Mouse (Mus musculus) fat pad, adult 2 months (tissue): ENCODE data around the gene Tspear.
"Not testable (repeated sequence)": the region's sequence is repeated elsewhere in the genome, so short reads cannot be mapped to it uniquely, and the experiment has no call there.

Experiments used
- DNase-seq: peaks from one replicate; pipeline ENCODE4 v3.0.0-alpha.2; 2011; ENCODE audit warnings: low read depth, low spot score; ENCODE audit errors: extremely low read depth

The Tspear gene

DNA sequence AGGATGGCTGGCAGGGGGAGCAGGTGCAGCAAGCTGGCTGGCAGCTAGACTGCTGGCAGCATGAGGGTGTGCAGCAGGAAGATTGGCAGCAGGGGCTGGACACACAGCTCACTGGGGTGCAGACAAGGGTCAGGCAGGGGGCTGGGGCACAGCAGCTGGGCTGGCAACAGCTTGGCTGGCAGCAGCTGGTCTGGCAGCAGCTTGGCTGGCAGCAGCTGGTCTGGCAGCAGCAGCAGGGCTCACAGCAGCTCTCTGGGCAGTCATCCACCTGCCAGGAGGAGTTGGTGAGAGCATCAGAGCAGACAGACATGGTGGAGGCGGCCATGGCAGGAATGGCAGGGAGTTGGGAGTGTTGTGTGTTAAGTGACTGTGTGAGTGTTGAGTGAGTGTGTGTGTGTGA, 101.5 kb downstream of the Tspear start, which contains the start of gene Gm7137:
Gene Gm7137 (minus strand): TSS at position 325 of the 400 bp plus-strand sequence.
- DNase-seq = not testable (repeated sequence)

DNA sequence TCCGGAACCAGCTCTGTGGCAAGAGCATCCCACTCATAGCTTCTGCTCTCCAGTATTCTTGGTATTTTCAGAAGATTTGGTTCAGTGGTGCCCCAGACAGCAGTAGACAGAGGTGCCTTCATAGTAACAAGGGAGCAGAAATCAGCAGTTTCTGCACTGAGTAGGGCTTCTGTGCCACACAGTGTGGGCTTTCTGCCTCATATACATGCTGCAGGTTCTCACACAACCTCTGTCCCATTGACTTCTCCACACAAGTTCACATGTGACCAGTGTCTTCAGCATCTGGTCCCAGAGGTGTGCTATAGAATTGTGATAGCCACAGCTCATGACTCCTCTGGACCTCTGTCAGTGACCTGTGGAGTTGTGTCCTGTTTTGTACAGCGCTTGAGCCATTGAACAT, 102.3 kb downstream of the Tspear start:
- no peak for DNase-seq

DNA sequence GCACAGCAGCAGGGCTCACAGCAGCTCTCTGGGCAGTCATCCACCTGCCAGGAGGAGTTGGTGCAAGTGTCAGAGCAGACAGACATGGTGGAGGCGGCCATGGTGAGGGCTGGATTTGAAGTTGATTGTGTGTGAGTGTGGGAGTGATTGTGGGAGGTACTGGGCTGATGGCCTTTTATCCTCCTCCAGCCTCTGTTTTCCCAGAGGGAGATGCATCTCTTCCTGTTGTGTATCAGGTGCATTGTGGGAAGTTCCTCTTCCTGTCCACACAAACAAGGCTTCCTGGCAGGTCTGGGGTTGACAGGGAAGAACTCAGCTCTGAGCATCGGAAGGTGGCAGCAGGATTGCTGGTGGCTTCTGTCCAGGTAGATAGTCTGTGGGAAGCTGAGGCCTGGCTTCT, 108.6 kb downstream of the Tspear start, which contains the start of gene Gm9639:
Gene Gm9639 (minus strand): TSS at position 101 of the 400 bp plus-strand sequence.
- no peak for DNase-seq

DNA sequence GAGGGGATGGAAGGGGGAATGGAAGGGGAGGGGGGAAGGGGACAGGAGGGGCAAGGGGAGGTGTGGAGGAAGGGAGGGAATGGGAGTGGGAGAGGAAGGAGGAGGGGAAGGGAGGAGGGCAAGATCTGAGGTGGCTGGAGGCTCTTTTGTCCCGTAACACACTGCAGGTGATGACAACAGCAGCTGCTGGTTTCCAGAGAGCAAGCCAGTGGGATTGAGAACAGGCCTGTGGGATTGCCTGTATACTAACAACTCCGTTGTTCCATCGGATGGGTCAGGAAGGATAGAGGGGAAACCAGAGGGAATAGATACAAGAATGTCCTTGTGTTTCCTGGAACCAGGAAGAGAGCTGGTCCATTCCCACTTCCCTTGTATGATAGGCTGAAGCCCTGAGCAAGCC, 111.3 kb downstream of the Tspear start:
- no peak for DNase-seq

DNA sequence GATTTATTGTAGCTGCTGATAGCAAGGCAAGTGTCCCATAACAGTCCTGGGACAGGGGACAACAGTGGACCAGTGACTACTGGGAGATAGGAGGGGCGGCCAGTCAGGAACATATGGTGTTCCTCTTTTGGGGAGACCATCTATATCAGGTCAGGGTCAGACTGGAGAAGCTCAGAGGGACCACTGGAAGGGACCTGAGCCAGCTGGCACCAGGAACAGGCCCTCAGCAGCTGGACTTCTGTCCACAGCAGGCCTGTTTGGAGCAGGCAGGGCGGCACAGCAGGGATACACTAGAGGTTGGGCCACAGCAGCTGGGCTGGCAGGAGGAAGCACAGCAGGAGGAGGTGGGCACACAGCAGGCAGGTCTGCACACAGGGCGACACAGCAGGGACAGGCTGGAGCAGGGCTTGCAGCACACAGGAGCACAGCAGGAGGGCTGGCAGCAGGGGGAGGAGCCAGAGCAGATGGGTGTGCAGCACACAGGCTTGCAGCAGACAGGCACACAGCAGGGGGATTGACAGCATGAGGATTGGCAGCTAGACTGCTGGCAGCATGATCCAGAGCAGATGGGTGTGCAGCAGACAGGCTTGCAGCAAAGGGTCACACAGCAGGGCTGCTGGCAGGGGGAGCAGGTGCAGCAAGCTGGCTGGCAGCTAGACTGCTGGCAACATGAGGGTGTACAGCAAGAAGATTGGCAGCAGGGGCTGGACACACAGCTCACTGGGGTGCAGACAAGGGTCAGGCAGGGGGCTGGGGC, 112.0 kb downstream of the Tspear start:
- DNase-seq = not testable (repeated sequence)

DNA sequence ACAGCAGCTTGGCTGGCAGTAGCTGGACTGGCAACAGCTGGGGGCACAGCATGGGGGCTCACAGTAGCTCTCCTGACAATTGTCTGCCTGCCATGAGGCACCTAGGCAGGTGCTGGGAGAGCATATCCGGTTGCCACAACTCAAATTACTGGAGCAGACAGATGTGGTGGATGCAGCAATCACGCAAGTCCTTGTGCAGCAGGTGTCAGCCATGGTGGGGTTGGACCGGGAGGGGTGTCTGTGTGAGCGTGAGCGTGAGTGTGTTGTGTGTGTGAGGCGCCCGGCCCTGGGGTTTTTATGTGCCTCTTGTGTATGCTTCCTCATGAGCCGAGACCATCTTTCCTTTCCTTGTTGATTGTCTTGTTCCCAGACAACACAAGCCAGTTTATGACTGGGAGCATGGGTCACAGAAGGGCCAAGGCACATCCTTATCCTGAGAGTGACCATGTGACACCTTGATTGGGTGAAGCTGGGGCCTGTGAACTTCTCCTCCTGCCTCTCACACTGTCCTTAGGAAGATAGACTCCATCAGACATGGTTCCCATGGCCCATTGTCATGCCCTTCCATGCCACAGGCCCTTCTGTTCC, 112.6 kb downstream of the Tspear start, which contains the start of gene Gm19668:
Gene Gm19668 (minus strand): TSS at position 213 of the 588 bp plus-strand sequence.
- no peak for DNase-seq

DNA sequence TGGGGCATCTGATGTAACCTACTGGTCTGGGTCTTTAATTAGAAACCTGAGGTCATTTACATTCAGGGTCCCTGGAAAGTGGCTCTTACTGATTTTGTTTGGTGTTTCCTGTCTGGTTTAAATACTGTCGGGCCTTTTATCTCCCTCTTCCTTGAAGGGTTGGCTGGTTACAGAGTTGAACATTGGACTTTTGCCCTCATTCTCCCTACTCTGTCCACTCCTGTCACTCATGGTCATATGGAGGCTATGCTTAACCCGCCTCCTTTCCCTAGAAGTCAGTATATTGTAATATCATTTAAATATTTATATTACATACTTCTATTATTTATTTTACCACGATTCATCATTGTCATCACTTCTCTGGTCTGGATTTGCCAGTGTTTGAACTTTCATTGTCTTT, 117.7 kb downstream of the Tspear start:
- no peak for DNase-seq

DNA sequence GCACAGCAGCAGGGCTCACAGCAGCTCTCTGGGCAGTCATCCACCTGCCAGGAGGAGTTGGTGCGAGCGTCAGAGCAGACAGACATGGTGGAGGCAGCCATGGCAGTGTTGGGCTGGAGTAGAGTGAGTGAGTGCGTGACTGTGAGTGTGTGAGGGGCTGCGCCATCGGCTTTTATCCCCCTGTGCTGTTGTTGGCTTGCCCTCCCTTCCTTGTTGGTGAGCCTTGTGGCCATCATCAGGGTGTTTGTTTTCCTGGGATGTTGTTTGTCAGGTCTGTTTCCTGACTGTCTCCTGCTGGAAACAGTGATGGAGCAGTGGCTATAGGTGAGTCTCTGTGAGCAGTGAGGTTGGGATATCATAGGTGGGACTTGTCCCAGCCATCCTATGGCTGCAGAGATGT, 125.4 kb downstream of the Tspear start, which contains the start of gene Gm9507:
Gene Gm9507 (minus strand): TSS at position 101 of the 400 bp plus-strand sequence.
- DNase-seq = no peak

DNA sequence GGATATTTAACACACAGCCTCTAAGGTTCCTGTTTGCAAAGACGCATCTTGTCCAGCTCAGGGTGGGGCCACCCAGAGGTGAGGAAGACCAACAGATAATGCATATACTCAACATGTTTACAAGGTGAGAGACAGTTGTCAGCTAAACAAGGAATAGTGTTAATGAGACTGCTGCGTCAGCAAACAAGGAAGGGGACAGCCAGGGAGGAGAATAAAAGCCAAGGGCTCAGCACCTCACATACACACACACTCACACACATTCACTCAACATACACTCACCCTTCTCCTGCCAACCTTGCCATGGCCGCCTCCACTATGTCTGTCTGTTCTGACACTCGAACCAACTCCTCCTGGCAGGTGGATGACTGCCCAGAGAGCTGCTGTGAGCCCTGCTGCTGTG, 128.0 kb downstream of the Tspear start, which contains the start of gene Gm2696:
Gene Gm2696 (plus strand): TSS at position 301 of the 400 bp plus-strand sequence.
- no peak for DNase-seq

DNA sequence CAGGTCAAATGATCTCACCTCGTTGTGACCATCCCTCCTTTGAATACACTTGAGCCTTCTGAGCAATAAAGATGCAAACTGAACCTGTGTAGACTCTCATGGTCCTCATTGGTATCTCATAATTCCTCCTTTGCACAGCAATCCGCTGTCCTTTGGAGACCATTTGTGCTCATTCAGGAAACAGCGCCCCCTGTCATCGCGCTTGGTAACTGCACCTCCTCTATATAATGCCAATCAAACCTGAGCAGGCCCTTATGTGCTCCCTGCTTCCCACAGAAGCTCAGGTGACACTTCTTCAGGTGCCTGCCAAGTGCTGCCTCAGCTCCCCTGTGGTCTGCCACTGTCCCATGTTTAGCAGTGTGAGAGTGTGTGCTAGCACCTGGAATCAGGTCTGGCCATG, 129.1 kb downstream of the Tspear start:
- no peak for DNase-seq

DNA sequence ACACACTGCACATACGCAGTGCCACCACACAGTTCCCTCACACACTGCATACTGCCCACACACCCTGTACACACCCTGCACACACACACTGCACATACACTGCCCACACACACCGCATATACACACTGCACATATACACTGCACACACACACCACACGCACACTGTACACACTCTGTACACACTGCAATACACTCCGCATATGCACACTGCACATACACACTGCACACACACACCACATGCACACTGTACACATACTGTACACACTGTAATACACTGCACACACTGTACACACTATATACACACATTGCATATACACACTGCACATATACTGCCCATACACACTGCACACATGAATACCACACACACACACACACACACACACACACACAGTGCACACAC, 132.2 kb downstream of the Tspear start:
- no peak for DNase-seq

DNA sequence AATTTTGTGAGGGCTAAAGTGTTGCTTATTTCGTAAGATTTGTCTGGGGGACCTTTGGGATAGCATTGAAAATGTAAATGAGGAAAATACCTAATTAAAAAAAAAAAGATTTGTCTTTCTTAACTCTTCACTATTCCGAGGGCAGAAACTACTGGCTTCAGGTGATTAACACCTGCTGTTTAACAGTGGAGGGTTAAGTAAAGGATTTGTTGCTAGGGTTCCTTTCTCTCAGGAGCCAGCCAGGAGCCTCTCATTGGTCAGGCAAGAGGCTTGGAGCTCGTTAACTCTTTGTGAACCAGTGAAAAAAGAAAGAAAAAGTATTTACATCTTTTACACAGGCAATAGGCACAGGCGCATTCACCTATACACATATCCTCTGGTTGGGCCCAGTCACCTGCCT, 132.8 kb downstream of the Tspear start:
- no peak for DNase-seq

DNA sequence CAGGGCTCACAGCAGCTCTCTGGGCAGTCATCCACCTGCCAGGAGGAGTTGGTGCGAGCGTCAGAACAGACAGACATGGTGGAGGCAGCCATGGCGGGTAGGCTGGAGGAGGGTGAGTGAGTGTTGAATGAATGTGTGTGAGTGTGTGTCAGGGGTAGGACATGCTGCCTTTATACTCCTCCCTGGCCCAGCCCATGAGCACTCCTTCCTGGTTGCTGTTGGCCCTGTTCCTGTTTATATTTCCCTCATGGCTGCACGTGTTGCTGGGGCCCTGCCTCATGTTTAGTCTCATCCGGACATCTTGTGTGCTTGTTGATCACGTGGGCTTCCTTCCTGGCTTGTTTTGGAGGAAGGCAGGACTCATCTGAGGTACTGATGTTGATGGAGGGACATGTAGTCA, 140.6 kb downstream of the Tspear start, which contains the start of gene Krtap10-4:
Gene Krtap10-4 (minus strand): TSS at position 145 of the 400 bp plus-strand sequence.
- no peak for DNase-seq

DNA sequence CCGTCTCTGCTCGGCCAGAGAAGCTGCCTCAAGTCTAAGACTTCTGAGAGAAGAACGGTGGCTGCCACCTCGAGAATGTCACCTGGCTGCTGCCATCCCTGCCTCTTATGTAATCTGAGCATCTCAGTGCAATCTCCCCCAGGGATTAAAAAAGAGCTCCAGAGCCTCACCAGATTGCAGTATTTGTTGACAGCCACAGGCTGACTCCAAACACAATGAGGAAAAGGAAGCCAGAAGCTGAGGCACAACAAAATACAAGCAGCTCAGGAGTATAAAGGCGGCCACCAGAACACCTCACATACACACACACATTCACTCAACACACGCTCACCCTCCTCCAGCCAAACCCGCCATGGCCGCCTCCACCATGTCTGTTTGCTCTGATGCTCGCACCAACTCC, 149.3 kb downstream of the Tspear start, which contains the start of gene Krtap10-10:
Gene Krtap10-10 (plus strand): TSS at position 301 of the 400 bp plus-strand sequence.
- no peak for DNase-seq

DNA sequence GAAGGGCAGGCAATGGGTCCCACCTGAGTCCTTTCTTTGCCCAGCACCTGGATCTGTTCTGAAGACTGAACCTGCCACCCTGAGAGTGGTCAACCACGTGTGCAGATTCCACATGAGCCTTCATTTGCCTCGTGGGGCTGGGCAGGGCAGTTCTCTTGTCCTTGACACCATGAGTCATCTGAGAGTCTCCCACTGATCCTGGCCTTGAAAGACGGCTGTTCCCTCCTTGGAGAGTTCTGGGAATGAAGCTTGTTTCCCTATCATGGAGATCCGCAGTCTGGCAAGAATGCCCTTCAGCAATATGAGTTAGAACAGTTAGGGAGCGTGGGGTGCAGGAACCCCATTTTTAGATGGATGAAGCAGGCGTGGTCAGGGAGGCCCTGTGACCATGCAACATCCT, 152.6 kb downstream of the Tspear start:
- DNase-seq = no peak

DNA sequence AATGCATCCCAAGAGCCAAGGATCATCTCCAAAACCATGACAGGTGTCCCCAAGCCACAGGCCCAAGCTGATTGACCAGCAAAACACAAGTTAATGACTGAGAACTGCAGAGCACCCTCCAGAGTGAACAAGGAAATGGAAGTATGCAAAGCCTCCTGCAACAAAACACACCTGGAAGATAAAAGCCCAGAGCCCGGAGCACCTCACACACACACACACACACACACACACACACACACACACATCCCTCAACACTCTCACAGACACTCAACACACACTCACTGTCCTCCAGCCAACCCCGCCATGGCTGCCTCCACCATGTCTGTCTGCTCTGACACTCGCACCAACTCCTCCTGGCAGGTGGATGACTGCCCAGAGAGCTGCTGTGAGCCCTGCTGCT, 160.1 kb downstream of the Tspear start, which contains the start of gene Gm36176:
Gene Gm36176 (plus strand): TSS at position 301 of the 400 bp plus-strand sequence.
- DNase-seq = no peak

DNA sequence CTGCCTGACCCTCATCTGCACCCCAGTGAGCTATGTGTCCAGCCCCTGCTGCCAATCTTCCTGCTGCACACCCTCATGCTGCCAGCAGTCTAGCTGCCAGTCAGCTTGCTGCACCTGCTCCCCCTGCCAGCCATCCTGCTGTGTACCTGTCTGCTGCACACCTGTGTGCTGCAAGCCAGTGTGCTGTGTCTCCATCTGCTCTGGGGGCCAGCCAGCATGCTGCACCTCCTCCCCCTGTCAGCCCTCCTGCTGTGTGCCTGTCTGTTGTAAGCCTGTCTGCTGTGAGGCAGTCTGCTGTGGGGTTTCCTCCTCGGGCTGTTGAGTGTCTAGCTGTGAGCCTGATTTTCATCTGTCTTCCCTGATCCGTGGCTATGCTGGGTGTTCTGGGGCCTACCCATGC, 160.6 kb downstream of the Tspear start:
- no peak for DNase-seq

DNA sequence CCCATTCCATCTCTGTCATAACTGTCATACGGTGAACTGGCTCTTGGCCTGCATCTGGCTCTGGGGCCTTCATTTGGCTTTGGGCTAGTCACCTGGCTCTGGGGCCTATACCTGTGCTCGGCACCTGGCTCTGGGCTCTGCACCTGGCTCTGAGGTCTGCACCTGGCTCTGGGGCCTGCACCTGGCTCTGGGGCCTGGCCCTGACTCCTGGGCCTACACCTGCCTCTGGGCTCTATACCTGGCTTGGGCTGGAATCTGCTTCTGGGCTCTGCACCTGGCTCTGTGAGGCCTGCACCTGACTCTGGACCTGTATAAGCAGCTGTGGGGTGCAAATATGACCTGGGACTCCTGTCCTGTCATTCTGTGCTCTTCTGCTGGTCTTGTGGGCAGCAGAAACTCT, 161.2 kb downstream of the Tspear start:
- DNase-seq = no peak

DNA sequence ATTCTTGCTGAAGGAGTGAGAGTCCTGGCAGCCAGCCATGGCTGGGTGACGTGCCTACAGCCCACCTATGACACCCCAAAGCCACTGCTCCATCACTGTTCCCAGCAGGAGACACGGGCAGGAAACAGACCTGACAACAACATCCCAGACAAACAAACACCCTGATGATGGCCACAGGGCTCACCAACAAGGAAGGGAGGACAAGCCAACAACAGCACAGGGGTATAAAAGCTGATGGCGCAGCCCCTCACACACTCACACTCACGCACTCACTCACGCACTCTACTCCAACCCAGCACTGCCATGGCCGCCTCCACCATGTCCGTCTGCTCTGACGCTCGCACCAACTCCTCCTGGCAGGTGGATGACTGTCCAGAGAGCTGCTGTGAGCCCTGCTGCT, 166.2 kb downstream of the Tspear start, which contains the start of gene Gm10318:
Gene Gm10318 (plus strand): TSS at position 301 of the 400 bp plus-strand sequence.
- DNase-seq = no peak

DNA sequence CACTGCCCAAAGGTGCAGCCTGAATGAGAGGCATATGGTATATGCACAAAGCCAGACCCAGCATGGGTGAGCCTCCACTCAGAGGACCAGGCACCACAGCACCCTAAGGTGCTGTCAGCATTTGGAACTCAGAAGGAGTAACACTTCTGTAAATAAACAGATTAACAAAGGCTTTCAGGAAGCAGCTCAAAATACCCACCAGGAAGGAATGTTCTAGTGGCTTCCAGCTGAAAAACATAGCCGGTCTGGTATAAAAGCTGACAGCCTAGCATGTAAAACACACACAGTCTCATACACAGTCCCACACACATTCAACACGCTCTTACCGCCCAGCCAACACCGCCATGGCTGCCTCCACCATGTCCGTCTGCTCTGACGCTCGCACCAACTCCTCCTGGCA, 175.3 kb downstream of the Tspear start, which contains the start of gene Gm3285:
Gene Gm3285 (plus strand): TSS at position 301 of the 400 bp plus-strand sequence.
- DNase-seq = no peak

DNA sequence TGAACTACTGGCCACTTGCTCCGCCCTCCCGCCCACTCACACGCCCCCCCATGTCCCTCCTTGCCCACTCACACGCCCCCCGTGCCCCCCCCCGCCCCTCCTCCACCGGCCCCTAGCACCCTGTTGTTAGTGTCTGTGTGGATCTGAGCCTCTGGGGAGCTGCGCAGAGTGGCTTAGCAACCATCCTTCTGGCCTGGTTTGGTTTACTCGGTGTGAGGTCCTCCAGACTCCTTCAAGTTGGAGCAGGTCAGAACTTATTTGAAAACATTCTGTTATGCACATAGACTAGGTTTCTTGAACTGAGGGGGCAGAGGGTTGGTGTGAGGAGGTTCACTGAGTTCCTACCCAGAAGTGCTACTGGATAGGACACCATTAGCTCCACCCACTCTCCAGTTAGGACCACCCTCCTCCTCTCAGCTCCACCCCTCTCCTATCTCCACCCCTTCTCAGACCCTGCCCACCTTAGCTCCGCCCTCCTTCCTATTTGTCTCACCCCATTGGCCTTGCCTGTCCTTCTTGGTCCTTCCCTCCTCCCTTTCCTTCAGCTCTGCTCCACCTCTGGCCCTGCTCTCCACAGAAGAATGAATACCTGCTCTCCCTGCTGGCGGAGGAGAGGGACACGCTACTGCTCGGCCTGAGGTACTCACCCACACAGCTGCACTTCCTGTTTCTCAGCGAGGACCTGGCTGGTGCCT, 177.8 kb downstream of the Tspear start:
- peak; percentile 63 for DNase-seq
